In the genomic region with DNA sequence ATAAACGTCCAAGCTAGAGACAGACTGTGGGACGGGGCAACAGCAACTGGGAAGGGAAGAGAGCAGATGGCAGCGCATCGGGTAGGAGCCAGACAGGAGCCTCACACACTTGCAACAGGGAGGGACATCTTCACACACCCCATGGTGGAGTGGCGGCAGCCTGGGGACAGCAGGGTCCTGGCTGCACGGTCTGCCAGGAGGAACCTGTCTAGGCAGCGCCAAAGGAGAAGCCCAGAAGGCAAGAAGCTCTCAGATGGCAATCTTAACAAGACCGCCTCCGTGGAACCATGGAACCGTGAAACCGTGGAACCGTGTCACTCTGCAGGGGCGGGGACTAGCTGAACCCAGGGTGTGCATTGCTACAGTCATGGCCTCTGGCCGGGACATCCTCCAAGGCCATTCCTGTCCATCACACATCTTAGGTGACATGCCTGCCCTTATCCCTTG, we compare ENCODE assay signal across 9 mouse cellular contexts. TPM values are rescaled to one million over a fixed set of nuclear protein-coding genes. Genes with fewer than 3 reads are reported as not detected.
A peak's percentile ranks its signal among the peaks of the same experiment; 100 is the strongest.
DNase-seq lines count a peak whose midpoint lies in the region; ATAC-seq and TF ChIP-seq lines count a peak whose summit lies in the region.
"Had no signal": no experiment of that assay in that cellular context is flagged by ENCODE, and none has a peak within 500 bp of the region (broad histone marks: within the 10 kb centered on the region; RNA-seq: fewer than 3 reads in every experiment).

No protein-coding gene starts in this region.

- no peak for ATAC-seq in intestine, embryonic 15.5 days
- ATAC-seq in intestine, postnatal 0 days = no peak
- peak; percentile 14; the same call in 1 of the 2 replicates for ATAC-seq in hindbrain, embryonic 14.5 days (ENCODE audit: low FRiP score)

- H3K36me3 ChIP-seq in intestine, embryonic 15.5 days = no peaks in the 10 kb centered on the region
- H3K36me3 ChIP-seq in intestine, postnatal 0 days (ENCODE audit: control insufficient read depth, insufficient read depth) = peaks cover 7% of the 10 kb centered on the region; the same call in 1 of the 2 replicates
- H3K36me3 ChIP-seq in hindbrain, embryonic 14.5 days (replicated peaks; ENCODE audit: control insufficient read depth, insufficient read depth) = no peaks in the 10 kb centered on the region

- H3K4me2 ChIP-seq in intestine, embryonic 15.5 days (replicated peaks) = no peak overlapping the region
- H3K4me2 ChIP-seq in intestine, postnatal 0 days (replicated peaks; ENCODE audit: low read depth) = no peak overlapping the region
- no peak overlapping the region for H3K4me2 ChIP-seq in hindbrain, embryonic 14.5 days (replicated peaks)
- H3K4me2 ChIP-seq: limb, embryonic 13.5 days had no signal

- DNase-seq in urinary bladder, postnatal 14 days (ENCODE audit: low spot score) = peak; percentile 27
- DNase-seq in urinary bladder, postnatal 4 days (ENCODE audit: low spot score in 2 of 2) = no peak
- no peak for DNase-seq in hindbrain, embryonic 14.5 days (ENCODE audit: low spot score)
- no peak for DNase-seq in embryo, embryonic 11 days
- DNase-seq in gastrocnemius, postnatal 25 days = no peak
- no peak for DNase-seq in lung, postnatal 4 days

- no peaks in the 10 kb centered on the region for H3K9me3 ChIP-seq in intestine, embryonic 15.5 days
- no peaks in the 10 kb centered on the region for H3K9me3 ChIP-seq in intestine, postnatal 0 days (ENCODE audit: control insufficient read depth)
- no peaks in the 10 kb centered on the region for H3K9me3 ChIP-seq in hindbrain, embryonic 14.5 days (ENCODE audit: control insufficient read depth, low read length)
- H3K9me3 ChIP-seq: limb, embryonic 13.5 days had no signal

- H3K9ac ChIP-seq in intestine, embryonic 15.5 days = no peak overlapping the region
- H3K9ac ChIP-seq in intestine, postnatal 0 days (ENCODE audit: low read depth, low read length) = no peak overlapping the region
- no peak overlapping the region for H3K9ac ChIP-seq in hindbrain, embryonic 14.5 days
- H3K9ac ChIP-seq: limb, embryonic 13.5 days had no signal

- WGBS in intestine, embryonic 15.5 days = 75% methylated on average over 14 of the region's 14 CpGs
- WGBS in intestine, postnatal 0 days = 77% methylated on average over 14 of the region's 14 CpGs
- 52% methylated on average over 14 of the region's 14 CpGs for WGBS in hindbrain, embryonic 14.5 days

- H3K4me3 ChIP-seq in intestine, embryonic 15.5 days (replicated peaks) = no peak overlapping the region
- no peak overlapping the region for H3K4me3 ChIP-seq in intestine, postnatal 0 days (ENCODE audit: low read depth, low read length)
- no peak overlapping the region for H3K4me3 ChIP-seq in hindbrain, embryonic 14.5 days (replicated peaks; ENCODE audit: low read length)
- H3K4me3 ChIP-seq: limb, embryonic 13.5 days had no signal

- peaks cover 62% of the 10 kb centered on the region for H3K4me1 ChIP-seq in intestine, embryonic 15.5 days (replicated peaks)
- H3K4me1 ChIP-seq in intestine, postnatal 0 days (replicated peaks; ENCODE audit: control insufficient read depth, insufficient read depth, low read length) = no peaks in the 10 kb centered on the region
- H3K4me1 ChIP-seq in hindbrain, embryonic 14.5 days (replicated peaks; ENCODE audit: control insufficient read depth, insufficient read depth, low read length) = peaks cover 67% of the 10 kb centered on the region

- H3K27me3 ChIP-seq in intestine, embryonic 15.5 days (replicated peaks) = no peaks in the 10 kb centered on the region
- no peaks in the 10 kb centered on the region for H3K27me3 ChIP-seq in intestine, postnatal 0 days (replicated peaks; ENCODE audit: control insufficient read depth, insufficient read depth, low read length)
- no peaks in the 10 kb centered on the region for H3K27me3 ChIP-seq in hindbrain, embryonic 14.5 days (ENCODE audit: control insufficient read depth, insufficient read depth, low read length)
- H3K27me3 ChIP-seq: limb, embryonic 13.5 days had no signal

- TF ChIP-seq CTCF in intestine, postnatal 0 days (IDR thresholded peaks at IDR 0.05; ENCODE audit: low read depth) = no peak

- 0 out of 2 replicates have a peak overlapping the region, but pooled peaks have one; percentile 40 for H3K27ac ChIP-seq in intestine, embryonic 15.5 days
- H3K27ac ChIP-seq in intestine, postnatal 0 days (ENCODE audit: low read depth, low read length) = no peak overlapping the region
- peak overlapping the region; percentile 73 for H3K27ac ChIP-seq in hindbrain, embryonic 14.5 days

RNA-seq across cellular contexts. Expression of a gene that starts 50.1 kb away (rescaled TPM):
- polyA plus RNA-seq in intestine, embryonic 15.5 days (2015; fragmentation: Nextera tagmentation; extraction: Ambion mirVana) = 19.9 and 20.0 TPM in 2 replicates
- 7.1 and 7.6 TPM in 2 replicates for polyA plus RNA-seq in intestine, postnatal 0 days (2015; fragmentation: Nextera tagmentation; extraction: Ambion mirVana)
- polyA plus RNA-seq in hindbrain, embryonic 14.5 days (2014; fragmentation: Nextera tagmentation; extraction: Ambion mirVana) = 26.0 and 27.4 TPM in 2 replicates
- 100 to 1,000 TPM in 1 of 2 experiments, 10 to 100 TPM in 1; 92.7 to 108 TPM for total RNA-seq in gastrocnemius, postnatal 25 days (2021)
